Mouse (Mus musculus): ENCODE measurements around the gene Gm3138. TPM values are rescaled to one million over a fixed set of nuclear protein-coding genes. Genes with fewer than 3 reads are reported as not detected.
"Not testable (repeated sequence)": the region's sequence is repeated elsewhere in the genome, so short reads cannot be mapped to it uniquely, and the experiment has no call there.

Gm3138 gene
- not detected for total RNA-seq (2021)
- long read RNA-seq, experiment 1: 0 reads
- long read RNA-seq, experiment 2: 0 reads

GRCm38 (mm10) chr14:4249331-4249730 is at the start of gene Gm3138:
Gene Gm3138 (plus strand): TSS chr14:4249631.
- DNase-seq; intact Hi-C loops (cut with DNase I): not testable (repeated sequence)

DNA sequence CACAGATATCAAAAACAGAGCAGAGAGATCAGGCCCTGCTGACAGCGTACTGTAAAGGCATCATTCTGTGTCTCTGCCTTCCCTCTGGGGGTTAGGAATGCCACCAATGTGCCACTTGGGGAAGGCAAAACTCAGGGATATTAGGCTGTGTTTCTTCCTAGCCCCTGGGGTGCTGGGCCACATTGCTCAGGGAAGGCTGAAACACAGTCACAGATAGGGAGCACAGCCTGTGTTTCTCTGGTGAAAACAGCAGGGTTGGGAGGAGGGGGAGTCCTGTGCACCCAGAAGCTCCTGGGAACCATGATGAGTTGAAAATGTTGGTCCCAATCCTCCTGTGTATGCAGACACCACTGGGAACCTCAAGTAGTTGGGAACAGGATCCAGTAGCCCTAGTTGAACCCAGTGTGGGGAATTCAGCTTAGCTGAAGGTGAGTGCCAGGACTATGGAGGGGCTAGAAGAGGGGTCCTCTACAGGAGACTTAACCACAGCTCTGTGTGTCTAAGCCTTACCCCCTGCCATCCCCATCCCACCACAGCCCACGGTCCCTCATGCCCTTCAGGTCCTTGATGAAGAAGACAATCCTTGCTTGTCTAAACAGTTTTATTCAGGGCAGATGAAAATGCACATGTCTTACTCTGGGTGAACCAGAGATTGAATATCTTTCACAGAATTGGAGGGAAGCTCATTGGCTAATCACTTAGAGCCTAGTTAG is 20.0 kb downstream of the Gm3138 start:
- intact Hi-C loops (cut with DNase I); DNase-seq: not testable (repeated sequence)

GRCm38 (mm10) chr14:4279828-4280227 is 30.4 kb downstream of the Gm3138 start:
- DNase-seq; intact Hi-C loops (cut with DNase I): not testable (repeated sequence)

Other genes starting within 250 kb of the Gm3138 start
- gene Gm5796, start 225.7 kb upstream of the Gm3138 start, total RNA-seq (2021): 1 to 10 TPM in 1 of 2 experiments, under 1 TPM in 1; 0.73 to 1.6 TPM
- gene Gm3115, start 165.5 kb upstream of the Gm3138 start, total RNA-seq (2021): under 1 TPM; 0.19 to 0.20 TPM
- 1 to 10 TPM; 1.6 to 2.5 TPM for gene Gm8108, start 139.1 kb upstream of the Gm3138 start, total RNA-seq (2021)
- gene Gm3127, start 84.6 kb upstream of the Gm3138 start, total RNA-seq (2021): not detected
- gene Gm2974, start 67.1 kb upstream of the Gm3138 start, total RNA-seq (2021): under 1 TPM in 1 of 2 experiments, not detected in 1; 0.17 TPM
- not detected for gene Gm3149, start 67.7 kb downstream of the Gm3138 start, total RNA-seq (2021)
- under 1 TPM; 0.14 to 0.20 TPM for gene 2610042L04Rik, start 85.1 kb downstream of the Gm3138 start, total RNA-seq (2021)
- not detected for gene Gm3159, start 147.9 kb downstream of the Gm3138 start, total RNA-seq (2021)
- under 1 TPM; 0.39 to 0.72 TPM for gene Gm3164, start 165.8 kb downstream of the Gm3138 start, total RNA-seq (2021)
- not detected for gene Gm3173, start 181.4 kb downstream of the Gm3138 start, total RNA-seq (2021)
- not detected for gene Gm3182, start 232.1 kb downstream of the Gm3138 start, total RNA-seq (2021)

Measured in heart, postnatal 14 days (tissue).